Mouse (Mus musculus) adrenal gland, postnatal 4 days (tissue): ENCODE measurements around the gene Rgs9bp. TPM values are rescaled to one million over a fixed set of nuclear protein-coding genes. Genes with fewer than 3 reads are reported as not detected.
A peak's percentile ranks its signal among the peaks of the same experiment; 100 is the strongest.

ENCODE experiments used
- DNase-seq, 2 experiments: peaks; one replicate each; pipeline ENCODE4 v3.0.0; 2021 to 2022; ENCODE audit warnings: low spot score in 2 of 2, mixed read lengths in 2 of 2
- long read RNA-seq, 2 experiments: library from polyadenylated mRNA; stranded (forward); transcript quantifications; one replicate each; pipeline ENCODE4 v2.0.0; 2021
- total RNA-seq, 2 experiments: library from RNA; stranded (reverse); gene quantifications; 2 replicates each; pipeline ENCODE4 v1.2.3; 2021

The Rgs9bp gene
- under 1 TPM; 0.34 to 0.39 TPM for total RNA-seq
- long read RNA-seq, experiment 1 = 0 reads
- long read RNA-seq, experiment 2, full-length matches to known transcripts = 1 of 1 reads
- long read RNA-seq, experiment 2, partial matches to known transcripts = 0 of 1 reads
- long read RNA-seq, experiment 2, other reads (novel, unspliced or antisense) = 0 of 1 reads

DNA sequence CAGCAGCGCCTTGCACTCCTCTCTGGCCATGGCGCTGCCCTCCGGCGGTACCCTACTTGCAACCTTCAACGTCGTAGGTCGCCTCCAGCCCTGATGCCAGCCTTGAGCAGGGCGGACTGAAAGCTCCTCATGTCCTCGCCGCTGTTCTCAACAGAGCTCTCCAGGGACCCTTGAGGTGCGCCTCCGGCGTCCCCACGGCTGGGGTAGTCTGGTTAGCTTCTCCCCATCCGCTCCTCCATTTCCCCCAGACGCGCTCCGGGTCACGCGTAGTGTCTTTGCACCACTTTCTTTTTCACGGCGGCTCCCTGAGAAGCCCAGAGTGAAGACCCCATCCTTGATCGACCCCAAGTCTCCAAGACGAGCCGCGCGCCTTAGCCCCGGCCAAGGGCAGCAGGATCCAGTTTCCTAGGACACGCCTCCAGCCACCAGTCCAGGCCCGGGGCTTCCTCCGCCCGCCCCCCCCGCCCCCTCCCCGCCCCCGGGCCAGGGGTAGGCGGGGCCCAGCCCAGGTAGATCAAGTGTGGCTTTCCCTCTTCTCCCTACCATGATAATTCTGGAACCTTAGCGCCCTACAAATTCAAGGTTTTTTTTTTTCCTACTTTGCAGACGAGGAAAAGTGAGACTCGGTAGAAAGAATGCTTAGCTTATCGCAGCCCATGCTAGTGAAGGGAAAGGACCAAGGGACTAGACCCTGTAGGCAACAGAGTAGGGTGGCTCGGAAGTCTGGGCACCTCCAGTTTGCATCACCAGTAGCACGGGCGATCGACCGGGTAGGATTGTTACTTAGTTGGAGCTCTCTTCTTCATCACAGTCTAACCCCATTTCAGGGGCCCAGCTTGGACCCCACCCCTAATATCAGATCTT, at the start of gene Rgs9bp:
TSS of gene Rgs9bp (minus strand) at position 392 of the 864 bp plus-strand sequence.
- DNase-seq = no peak

DNA sequence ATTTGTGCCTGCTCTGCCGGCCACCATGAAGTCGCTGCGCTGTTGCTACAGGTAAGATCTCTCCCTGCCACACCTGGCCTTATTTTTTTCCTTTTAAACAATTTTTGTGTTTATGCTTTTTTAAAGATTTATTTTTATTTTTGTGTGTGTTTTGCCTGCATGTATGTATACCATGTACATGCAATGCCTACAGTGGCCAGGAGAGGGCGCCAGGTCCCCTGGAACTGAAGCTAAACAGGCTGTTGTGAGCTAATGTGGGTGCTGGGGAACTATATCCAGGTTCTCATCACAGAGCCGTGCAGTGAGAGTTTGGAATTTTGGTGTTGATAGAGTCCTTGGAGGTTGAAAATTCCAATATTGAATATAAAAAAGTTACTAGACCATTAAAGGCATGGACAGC, 43.1 kb upstream of the Rgs9bp start:
- DNase-seq = no peak

DNA sequence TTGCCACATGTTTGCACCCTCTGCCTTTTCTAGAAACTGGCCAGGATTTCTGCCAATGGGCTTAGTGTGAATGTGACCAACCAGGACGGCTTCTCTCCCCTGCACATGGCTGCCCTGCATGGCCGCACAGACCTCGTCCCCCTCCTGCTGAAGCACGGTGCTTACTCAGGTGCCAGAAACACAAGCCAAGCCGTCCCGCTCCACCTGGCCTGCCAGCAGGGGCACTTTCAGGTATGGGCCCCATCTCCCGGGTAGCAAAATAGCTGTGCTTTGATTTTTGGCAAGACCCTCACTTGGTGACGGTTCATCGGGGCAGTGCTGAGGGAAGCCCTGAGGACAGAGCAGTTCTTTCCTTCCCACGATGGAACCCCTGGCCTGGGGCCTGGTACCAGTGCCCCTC, 42.0 kb upstream of the Rgs9bp start:
- DNase-seq = no peak

DNA sequence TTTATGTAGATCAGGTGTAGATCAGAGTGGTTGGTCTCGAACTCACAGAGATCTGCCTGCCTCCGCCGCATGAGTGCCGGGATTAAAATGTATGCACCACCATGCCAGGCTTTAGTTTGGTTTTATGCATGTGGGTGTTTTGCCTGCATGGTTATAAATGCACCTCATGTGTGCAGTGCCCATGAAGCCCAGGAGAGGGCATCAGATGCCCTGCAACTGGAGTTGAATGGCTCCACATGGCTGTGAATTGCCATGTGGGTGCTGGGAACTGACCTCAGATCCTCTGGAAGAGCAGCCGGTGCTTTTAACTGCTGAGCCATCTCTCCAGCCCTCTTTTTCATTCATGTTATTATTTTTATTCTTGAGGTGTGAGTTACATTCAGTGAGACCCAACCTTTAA, 40.7 kb upstream of the Rgs9bp start:
- no peak for DNase-seq

DNA sequence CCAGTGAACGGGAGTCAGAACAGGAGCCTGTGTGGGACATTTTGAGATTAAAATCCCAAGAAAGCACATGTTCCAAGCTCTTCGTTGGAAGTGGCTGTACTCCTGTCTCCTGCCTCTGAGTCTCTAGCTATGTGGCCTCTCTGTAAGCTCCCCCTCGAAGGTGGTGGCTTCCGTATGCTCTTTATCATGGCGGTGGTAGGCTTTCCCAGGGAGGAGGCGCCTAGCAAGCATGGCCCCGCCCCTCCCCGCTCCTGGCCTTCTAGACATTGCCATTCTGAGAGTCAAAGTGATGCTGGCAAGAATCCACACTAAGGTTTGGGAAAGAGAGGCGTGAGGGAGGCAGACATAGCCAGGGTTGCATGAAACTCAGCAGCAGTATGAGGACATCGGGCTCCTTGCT, 37.2 kb upstream of the Rgs9bp start:
- no peak for DNase-seq

DNA sequence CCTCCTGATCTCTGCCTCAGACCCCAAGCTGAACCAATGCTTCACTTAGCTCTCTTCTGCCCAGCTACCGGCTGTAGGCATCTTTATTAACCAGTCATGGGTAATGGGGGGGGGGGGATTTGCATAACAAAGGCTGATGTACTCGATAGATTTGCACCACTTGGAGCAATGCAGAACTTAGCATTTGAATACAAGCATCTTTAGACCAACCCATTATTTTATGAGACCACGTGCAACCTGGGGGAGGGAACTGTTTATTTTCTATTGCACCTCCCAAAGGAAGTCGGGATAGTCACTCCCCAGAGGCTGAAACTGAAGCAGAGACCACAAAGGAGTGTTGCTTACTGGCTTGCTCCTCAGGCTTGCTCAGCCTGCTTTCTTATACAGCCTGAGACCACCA, 32.1 kb upstream of the Rgs9bp start:
- no peak for DNase-seq

DNA sequence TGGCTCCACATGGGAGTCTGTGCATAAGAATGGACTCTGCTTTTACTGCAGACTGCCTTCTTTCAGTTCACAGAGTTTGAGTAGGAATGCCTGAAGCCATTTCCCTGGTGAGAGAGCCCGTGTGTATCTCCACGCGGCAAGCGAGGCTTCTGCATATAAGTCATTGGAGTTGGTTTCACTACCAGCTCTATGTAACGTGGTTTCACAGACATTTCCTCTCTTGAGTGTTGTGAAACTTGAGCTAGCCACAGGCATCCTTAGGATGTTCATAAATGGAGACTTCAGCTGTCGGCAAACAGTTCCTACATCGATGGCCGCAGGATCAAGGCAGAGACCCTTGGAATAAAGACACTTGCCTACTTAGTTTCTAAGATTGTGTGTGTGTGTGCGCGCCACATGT, 23.9 kb upstream of the Rgs9bp start:
- DNase-seq = no peak

DNA sequence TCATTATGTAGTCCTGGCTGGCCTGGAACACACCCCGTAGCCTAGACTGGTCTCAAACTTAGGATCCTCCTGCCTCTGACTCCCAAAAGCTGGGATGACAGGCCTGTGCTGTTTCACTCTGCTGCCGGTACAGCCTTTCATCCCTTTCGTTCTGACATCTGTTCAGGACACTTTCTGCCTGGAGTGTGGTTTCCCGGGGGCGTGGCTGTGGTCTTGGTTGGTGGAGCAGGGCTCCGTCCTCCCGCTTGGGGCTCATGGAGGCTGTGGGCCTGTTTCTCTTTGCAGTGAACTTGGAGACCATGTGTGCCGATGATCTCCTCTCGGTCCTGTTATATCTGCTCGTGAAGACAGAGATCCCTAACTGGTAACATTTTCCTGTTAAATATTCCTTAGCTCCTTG, 21.4 kb upstream of the Rgs9bp start:
- DNase-seq = no peak

DNA sequence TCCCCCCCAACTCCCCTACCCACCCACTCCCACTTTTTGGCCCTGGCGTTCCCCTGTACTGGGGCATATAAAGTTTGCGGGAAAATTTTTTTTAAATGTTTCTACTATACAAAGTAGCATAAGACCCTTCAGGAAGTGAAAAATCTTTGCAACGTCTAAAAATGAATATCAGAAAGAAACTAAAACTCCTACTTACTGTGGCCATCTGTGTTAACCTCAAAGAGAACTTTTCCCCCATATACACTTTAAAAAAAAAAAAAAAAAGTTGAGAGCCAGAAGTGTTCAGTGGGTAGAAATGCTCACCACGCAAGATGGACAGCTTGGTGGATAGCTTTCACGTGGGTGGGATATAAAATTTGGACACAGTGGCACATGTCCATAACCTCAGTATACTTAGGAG, 17.4 kb upstream of the Rgs9bp start:
- DNase-seq = no peak

DNA sequence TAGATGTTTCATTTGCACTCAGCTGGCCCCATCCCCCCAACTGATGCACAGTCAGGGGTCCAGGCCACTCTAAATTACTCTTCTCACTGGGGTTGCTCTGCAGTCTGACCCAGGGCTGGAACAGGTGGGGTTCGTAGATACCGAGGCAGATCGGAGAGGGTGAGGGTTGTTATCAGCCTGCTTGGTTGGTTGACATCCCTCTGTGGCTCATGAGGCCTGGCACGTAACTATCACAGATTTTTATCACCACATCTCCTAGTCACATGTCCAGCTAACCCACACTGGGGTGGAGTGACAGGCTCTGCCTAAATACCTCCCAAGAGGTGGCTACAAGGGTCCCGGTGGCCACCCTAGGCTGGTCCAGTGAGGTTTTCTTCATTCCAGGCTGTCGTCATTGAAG, 15.7 kb upstream of the Rgs9bp start:
- no peak for DNase-seq

DNA sequence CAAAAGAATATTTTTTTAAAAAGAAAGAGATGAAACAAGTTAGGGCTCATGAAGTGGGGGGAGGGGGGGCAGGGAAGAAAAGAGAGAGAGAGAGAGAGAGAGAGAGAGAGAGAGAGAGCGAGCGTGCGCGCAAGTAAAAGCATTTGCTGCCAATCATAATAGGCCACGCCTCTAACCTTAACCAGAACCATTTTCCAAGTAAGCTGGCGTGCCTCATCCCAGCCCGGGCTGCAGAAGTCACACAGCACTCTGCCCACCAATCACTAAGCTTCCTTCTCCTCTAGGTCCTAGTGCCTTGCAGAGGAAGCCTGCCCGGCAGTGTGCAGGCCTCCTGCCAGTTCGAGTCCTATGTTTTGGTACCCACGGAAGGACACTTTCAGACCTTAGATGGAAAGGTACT, 14.6 kb upstream of the Rgs9bp start:
- DNase-seq = no peak

DNA sequence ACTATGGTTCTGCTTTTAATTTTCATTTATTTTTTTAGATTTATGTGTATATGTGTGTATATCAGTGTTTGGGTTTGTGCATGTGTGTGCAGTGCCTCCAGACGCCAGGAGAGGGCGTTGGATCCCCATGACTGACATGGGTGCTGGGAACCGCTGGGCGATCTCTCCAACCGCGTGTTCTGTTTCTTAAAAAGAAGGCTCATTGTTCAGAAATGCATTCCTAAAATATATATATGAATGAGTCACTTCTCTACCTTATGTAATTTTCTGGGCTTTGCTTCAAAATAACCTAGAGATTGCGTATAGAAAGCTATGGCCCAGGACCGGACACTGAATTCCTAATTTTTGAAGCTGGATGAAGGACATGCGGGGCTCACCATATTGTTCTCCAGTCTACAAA, 14.1 kb upstream of the Rgs9bp start:
- DNase-seq = no peak

DNA sequence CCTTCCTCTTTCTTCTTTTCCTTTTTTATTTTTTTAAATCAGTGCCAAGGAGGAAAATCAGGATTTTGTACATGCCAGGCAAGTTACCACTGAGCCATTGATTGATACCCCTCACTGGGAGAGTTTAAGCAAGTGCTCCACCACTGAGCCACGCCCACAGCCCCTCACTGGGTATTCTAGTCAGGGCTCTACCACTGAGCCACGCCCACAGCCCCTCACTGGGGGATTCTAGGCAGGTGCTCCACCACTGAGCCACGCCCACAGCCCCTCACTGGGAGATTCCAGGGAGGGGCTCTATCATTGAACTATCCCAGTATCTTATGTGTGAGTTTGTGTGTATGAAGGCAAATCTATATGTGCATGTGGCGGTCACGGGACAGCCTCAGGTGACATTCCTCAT, 8.9 kb upstream of the Rgs9bp start:
- DNase-seq = no peak

DNA sequence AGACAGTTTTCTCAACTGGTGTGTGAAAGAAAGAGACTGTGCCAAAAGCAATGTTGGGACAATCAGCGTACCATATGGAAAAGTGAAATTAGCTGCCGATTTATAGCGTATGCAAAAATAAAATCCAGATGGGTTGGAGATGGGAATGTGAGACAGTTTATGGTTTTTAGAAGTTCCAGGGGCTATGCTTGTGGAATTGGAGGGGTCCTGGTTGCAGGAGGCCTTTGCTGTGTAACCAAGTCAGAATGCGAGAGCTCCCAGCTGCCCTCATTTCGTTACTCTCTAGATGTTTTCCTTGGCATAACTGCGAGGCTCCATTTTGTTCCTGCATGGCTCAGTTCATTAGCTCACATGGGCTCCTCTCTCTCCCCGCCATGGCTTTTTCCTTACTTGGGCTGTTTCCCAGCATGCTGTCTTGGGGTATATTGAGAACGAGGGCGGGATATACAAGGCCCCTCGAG, 5.4 kb upstream of the Rgs9bp start:
- DNase-seq = no peak

DNA sequence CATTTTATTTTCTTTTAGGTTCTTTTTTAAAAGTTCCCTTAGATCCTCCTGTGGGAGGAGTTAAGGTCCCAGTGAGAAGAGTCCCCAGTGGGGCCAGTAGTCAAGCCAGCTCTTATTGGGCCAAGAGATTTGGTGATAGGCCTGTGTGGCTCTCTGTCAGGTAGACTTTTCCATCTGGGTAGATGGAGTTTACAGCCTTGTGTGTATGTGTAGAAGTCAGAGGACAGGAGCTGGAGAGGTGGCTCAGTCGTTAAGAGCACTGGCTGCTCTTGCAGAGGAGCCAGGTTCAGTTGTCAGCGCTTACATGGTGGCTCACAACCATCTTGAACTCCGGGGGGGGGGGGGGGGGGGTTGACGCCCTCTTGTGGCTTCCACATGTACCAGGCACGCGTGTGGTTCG, 4.1 kb upstream of the Rgs9bp start:
- no peak for DNase-seq

DNA sequence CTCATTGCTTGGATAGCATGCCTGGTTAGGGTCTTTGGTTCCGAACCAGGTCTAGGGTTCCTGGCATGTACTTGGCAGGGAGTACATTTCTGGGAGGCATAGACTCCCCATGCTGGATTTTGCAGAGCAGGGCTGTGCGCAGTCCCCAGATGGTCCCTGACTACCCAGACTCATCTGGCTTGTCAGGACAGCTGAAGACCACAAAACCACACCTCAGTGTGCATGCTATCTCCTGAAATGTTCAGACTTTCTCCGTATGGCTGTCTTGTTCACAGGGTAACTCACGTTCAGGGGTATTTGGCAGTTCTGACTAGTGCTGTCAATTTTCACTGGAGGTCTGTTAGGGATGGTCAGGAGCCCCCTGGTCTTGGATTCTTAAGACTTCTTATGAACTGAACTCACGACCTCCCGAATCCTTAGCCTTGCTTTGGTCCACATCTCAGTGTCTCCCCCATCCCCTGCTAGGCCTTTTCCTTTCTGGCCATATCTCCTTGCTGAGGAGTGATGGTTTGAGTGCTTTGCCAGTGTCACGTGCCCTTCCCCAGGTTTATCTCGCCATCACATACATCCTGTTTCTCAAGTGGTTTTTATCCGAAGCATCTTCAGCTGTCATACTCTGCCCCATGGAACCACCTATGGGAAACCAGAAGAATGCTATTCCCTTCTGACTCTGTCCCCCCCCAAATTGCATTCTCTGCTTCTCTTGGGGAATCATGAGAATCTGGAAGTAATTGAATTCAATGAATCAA, 3.5 kb upstream of the Rgs9bp start:
- DNase-seq = no peak

DNA sequence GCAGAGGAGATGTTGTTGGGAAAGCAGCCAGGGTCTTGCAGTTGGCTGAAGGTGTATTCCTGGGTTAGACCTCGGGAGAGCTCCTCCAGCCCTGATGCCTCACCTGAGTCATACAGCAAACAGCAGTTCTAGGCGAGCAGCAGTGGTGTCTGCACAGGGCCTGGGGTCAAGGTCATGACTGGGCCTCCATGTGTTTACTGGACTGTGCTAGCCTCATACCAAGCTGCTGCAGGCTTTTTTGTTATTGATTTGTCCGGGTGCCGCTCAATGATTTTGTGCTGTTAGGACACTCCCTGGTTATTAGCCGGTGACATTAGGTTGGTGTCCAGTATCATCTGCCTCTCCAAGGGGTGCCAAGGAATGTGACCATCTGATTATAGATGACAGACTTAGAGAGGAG, 2.3 kb upstream of the Rgs9bp start:
- DNase-seq = no peak

DNA sequence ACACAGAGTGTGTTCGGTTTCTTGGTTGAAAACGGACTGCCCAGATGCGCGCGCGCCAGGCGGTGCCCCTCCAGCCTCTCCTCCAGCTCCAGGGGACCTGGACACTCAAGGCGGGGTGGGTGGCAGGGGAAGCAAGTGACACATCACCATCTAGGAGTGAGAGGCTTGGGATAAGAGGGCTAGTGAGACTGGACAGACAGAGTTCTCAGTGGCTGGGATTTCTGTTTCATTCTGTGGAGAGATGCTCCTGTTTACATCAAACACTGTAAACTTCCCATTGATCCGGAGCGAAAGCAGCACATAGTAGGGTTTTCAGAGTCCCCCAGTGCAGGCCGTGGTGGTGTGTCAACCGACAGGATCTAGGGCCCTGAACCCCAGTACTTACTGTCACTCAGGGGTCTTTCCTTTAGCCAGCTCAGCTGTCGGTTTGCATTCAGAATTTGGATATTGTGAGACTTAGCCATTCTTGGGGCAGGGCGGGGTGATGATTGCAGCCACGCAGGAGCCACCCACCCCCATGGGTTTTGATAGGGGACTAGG, 1.6 kb upstream of the Rgs9bp start:
- no peak for DNase-seq

DNA sequence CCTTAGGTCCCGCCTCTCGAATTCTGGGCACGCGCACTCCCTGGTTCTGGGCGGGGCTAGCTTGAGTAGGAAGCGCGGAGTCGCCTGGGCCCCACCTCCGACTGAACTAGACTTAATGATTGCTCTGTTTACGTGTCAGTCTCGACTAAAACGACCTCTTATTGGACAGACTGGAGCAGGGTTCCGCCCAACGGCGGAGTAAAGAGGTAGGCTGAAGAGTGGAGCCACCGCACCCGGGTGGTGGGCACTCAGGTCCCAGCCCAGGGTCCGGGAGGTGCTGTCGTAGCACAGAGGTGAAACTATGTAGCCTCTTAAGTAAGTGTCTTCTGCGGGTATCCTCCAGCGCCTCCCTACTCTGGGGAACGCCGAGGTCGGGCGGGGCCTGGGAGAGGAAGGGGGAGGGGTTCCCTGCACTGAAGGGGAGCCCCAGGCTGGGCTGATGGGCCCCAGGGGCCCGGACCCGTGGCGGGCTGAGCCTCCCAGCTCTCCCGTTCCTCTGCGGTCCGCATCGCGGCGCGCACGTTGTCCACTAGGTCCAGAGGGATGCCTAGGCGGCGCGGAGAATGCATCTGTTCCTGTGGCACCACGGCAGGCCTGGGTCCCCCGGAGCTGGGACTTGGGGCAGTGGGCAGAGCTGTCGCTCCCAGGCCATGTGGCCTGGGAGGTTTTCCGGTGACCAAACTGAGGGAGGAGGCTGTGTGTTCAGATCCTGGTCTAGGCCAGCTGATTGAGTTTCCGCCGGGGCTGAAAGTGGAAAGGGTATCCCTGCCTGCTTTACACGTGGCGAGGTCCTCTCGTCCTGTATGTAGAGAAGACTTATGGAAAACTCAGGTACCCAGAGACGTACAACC, 898 bp upstream of the Rgs9bp start, which contains the start of gene Ankrd27:
TSS of gene Ankrd27 (plus strand) at position 190 of the 851 bp plus-strand sequence.
- peak; percentile 81 to 90 for DNase-seq

DNA sequence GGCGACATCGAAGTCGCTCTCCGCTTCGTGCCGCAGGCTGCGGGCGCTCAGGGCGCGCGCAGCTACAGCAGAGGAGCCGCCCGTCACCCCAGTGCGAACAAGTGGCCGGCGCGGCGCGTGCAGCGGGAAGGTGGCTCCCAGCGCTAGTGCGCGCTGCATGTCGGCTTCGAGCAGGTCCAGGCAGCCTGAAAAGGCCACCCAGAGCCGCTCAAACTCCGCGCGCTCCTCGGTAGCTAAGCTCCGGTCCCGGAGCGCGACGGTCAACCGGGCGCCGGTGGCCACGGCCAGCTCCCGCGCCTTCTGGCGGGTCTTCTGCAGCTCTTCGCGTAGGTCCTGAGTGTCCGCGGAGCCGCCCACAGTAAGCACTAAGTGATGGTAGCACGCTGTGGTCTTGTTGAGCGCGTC, 594 bp downstream of the Rgs9bp start:
- no peak for DNase-seq
